Mouse (Mus musculus): ENCODE data around the gene Wt1. TPM values are rescaled to one million over a fixed set of nuclear protein-coding genes. Genes with fewer than 3 reads are reported as not detected.

Wt1 gene
- polyA plus RNA-seq, 1 experiment from 2014 or later = 8.9 TPM

GRCm38 (mm10) chr2:105089581-105090508, 36.5 kb upstream of the Wt1 start:
- Histone ChIP-seq H3K27ac (ENCODE audit: low read depth) (peak overlapping the region; percentile 4; the same call in 1 of the 2 replicates), H3K27me3 (ENCODE audit: insufficient read depth, low read length) (no peaks in the 10 kb centered on the region), H3K4me3 (ENCODE audit: low read depth, low read length) (no peak overlapping the region), H3K9me3 (ENCODE audit: low read depth, low read length) (no peaks in the 10 kb centered on the region), H3K9ac (no peak overlapping the region), H3K4me2 (no peak overlapping the region), H3K4me1 (ENCODE audit: insufficient read depth) (0 out of 2 replicates have a peak, but pooled peaks cover 3% of the 10 kb centered on the region), H3K36me3 (ENCODE audit: insufficient read depth) (no peaks in the 10 kb centered on the region)
- WGBS = 22% methylated on average over 7 of the region's 7 CpGs
- TF ChIP-seq CTCF (IDR thresholded peaks at IDR 0.05; ENCODE audit: low read depth) = no peak
- peak; percentile 90 for DNase-seq
- ATAC-seq (ENCODE audit: insufficient read depth) = peak; percentile 79

GRCm38 (mm10) chr2:105090991-105091390, 35.3 kb upstream of the Wt1 start:
- DNase-seq = no peak
- TF ChIP-seq CTCF (IDR thresholded peaks at IDR 0.05; ENCODE audit: low read depth) = no peak
- Histone ChIP-seq H3K4me1 (ENCODE audit: insufficient read depth) (0 out of 2 replicates have a peak, but pooled peaks cover 3% of the 10 kb centered on the region), H3K4me3 (ENCODE audit: low read depth, low read length) (no peak overlapping the region), H3K9ac (no peak overlapping the region), H3K27ac (ENCODE audit: low read depth) (no peak overlapping the region), H3K27me3 (ENCODE audit: insufficient read depth, low read length) (no peaks in the 10 kb centered on the region), H3K4me2 (no peak overlapping the region), H3K9me3 (ENCODE audit: low read depth, low read length) (no peaks in the 10 kb centered on the region), H3K36me3 (ENCODE audit: insufficient read depth) (no peaks in the 10 kb centered on the region)
- WGBS = 72% methylated on average over 5 of the region's 5 CpGs
- ATAC-seq (ENCODE audit: insufficient read depth) = no peak

- no peak within 1 kb of the TSS for H3K4me2 ChIP-seq
- ATAC-seq (ENCODE audit: insufficient read depth) (no peak), DNase-seq (no peak)
- no peak within 1 kb of the TSS for H3K9ac ChIP-seq
- no peak for TF ChIP-seq CTCF (IDR thresholded peaks at IDR 0.05; ENCODE audit: low read depth)
- no peak within 1 kb of the TSS for H3K4me3 ChIP-seq (ENCODE audit: low read depth, low read length)
- H3K4me1 ChIP-seq (ENCODE audit: insufficient read depth) = 0 out of 2 replicates have a peak, but pooled peaks cover 3% of the 10 kb centered on the region
- H3K27ac ChIP-seq (ENCODE audit: low read depth) = no peak within 1 kb of the TSS
- no peaks in the 10 kb centered on the region for H3K36me3 ChIP-seq (ENCODE audit: insufficient read depth)
- H3K9me3 ChIP-seq (ENCODE audit: low read depth, low read length) = no peaks in the 10 kb centered on the region
- H3K27me3 ChIP-seq (ENCODE audit: insufficient read depth, low read length) = no peaks in the 10 kb centered on the region
- 81% methylated on average over 2 of the region's 2 CpGs for WGBS
These were observed 34.6 kb upstream of the Wt1 start, which contains the start of gene Gm11060 for GRCm38 (mm10) chr2:105091718-105092117. Gene Gm11060, plus strand, starts transcription at chr2:105092018.

- H3K4me2 ChIP-seq = no peak overlapping the region
- no peaks in the 10 kb centered on the region for H3K9me3 ChIP-seq (ENCODE audit: low read depth, low read length)
- H3K27ac ChIP-seq (ENCODE audit: low read depth) = no peak overlapping the region
- H3K36me3 ChIP-seq (ENCODE audit: insufficient read depth) = no peaks in the 10 kb centered on the region
- no peak overlapping the region for H3K9ac ChIP-seq
- no peaks in the 10 kb centered on the region for H3K4me1 ChIP-seq (ENCODE audit: insufficient read depth)
- 83% methylated on average over 22 of the region's 22 CpGs for WGBS
- ATAC-seq (ENCODE audit: insufficient read depth) (no peak), DNase-seq (no peak)
- no peaks in the 10 kb centered on the region for H3K27me3 ChIP-seq (ENCODE audit: insufficient read depth, low read length)
- no peak for TF ChIP-seq CTCF (IDR thresholded peaks at IDR 0.05; ENCODE audit: low read depth)
- no peak overlapping the region for H3K4me3 ChIP-seq (ENCODE audit: low read depth, low read length)
These were observed 28.9 kb upstream of the Wt1 start for GRCm38 (mm10) chr2:105097294-105097953.

GRCm38 (mm10) chr2:105099410-105099809, 26.9 kb upstream of the Wt1 start:
- no peak overlapping the region for H3K4me2 ChIP-seq
- H3K27me3 ChIP-seq (ENCODE audit: insufficient read depth, low read length) = no peaks in the 10 kb centered on the region
- no peaks in the 10 kb centered on the region for H3K36me3 ChIP-seq (ENCODE audit: insufficient read depth)
- DNase-seq (peak; percentile 42), ATAC-seq (ENCODE audit: insufficient read depth) (no peak)
- no peak for TF ChIP-seq CTCF (IDR thresholded peaks at IDR 0.05; ENCODE audit: low read depth)
- no peak overlapping the region for H3K9ac ChIP-seq
- no peak overlapping the region for H3K4me3 ChIP-seq (ENCODE audit: low read depth, low read length)
- WGBS = 72% methylated on average over 7 of the region's 7 CpGs
- no peaks in the 10 kb centered on the region for H3K9me3 ChIP-seq (ENCODE audit: low read depth, low read length)
- no peak overlapping the region for H3K27ac ChIP-seq (ENCODE audit: low read depth)
- no peaks in the 10 kb centered on the region for H3K4me1 ChIP-seq (ENCODE audit: insufficient read depth)

- Histone ChIP-seq H3K4me2 (no peak overlapping the region), H3K9ac (no peak overlapping the region), H3K27me3 (ENCODE audit: insufficient read depth, low read length) (no peaks in the 10 kb centered on the region), H3K4me3 (ENCODE audit: low read depth, low read length) (no peak overlapping the region), H3K27ac (ENCODE audit: low read depth) (no peak overlapping the region), H3K4me1 (ENCODE audit: insufficient read depth) (no peaks in the 10 kb centered on the region), H3K9me3 (ENCODE audit: low read depth, low read length) (no peaks in the 10 kb centered on the region), H3K36me3 (ENCODE audit: insufficient read depth) (no peaks in the 10 kb centered on the region)
- DNase-seq (no peak), ATAC-seq (ENCODE audit: insufficient read depth) (no peak)
- no peak for TF ChIP-seq CTCF (IDR thresholded peaks at IDR 0.05; ENCODE audit: low read depth)
- WGBS = 54% methylated on average over 7 of the region's 7 CpGs
These were observed 25.8 kb upstream of the Wt1 start for GRCm38 (mm10) chr2:105100541-105100940.

GRCm38 (mm10) chr2:105108703-105109158, 17.6 kb upstream of the Wt1 start:
- Histone ChIP-seq H3K9me3 (ENCODE audit: low read depth, low read length) (no peaks in the 10 kb centered on the region), H3K9ac (no peak overlapping the region), H3K4me1 (ENCODE audit: insufficient read depth) (no peaks in the 10 kb centered on the region), H3K27me3 (ENCODE audit: insufficient read depth, low read length) (0 out of 2 replicates have a peak, but pooled peaks cover 17% of the 10 kb centered on the region), H3K4me2 (no peak overlapping the region), H3K36me3 (ENCODE audit: insufficient read depth) (no peaks in the 10 kb centered on the region), H3K27ac (ENCODE audit: low read depth) (no peak overlapping the region), H3K4me3 (ENCODE audit: low read depth, low read length) (no peak overlapping the region)
- TF ChIP-seq CTCF (IDR thresholded peaks at IDR 0.05; ENCODE audit: low read depth) = peak; percentile 40
- DNase-seq = peak; percentile 77
- 19% methylated on average over 6 of the region's 6 CpGs for WGBS
- peak; percentile 73; the same call in 1 of the 2 replicates for ATAC-seq (ENCODE audit: insufficient read depth)
